Mouse (Mus musculus) embryonic facial prominence, embryonic 13.5 days (tissue): ENCODE measurements around the gene Defb29. TPM values are rescaled to one million over a fixed set of nuclear protein-coding genes. Genes with fewer than 3 reads are reported as not detected.

ENCODE experiments used
- ATAC-seq: fragments of 200-750 bp; cut with Nextera tagmentation; 2 replicates; pipeline ENCODE4 v1.8.0; 2017; ENCODE audit warnings: low read depth; ENCODE audit not compliant: insufficient number of reproducible peaks, insufficient read depth, low FRiP score, low TSS enrichment
- H3K27ac ChIP-seq: fragments of 300-500 bp; sonication (generic); 2 replicates; pipeline ENCODE4 v1.5.1; 2015; ENCODE audit warnings: moderate library complexity, mild to moderate bottlenecking, inconsistent platforms
- H3K27me3 ChIP-seq: fragments of 300-500 bp; sonication (generic); 2 replicates; pipeline ENCODE4 v1.6.1; 2015; ENCODE audit warnings: mild to moderate bottlenecking, inconsistent platforms
- H3K36me3 ChIP-seq: fragments of 300-500 bp; sonication (generic); 2 replicates; pipeline ENCODE4 v1.6.1; 2015; ENCODE audit warnings: mild to moderate bottlenecking, inconsistent platforms
- H3K4me1 ChIP-seq: fragments of 300-500 bp; sonication (generic); 2 replicates; pipeline ENCODE4 v1.6.1; 2015; ENCODE audit warnings: inconsistent platforms
- H3K4me2 ChIP-seq: fragments of 300-500 bp; sonication (generic); 2 replicates; pipeline ENCODE4 v1.6.1; 2015; ENCODE audit warnings: moderate library complexity, mild to moderate bottlenecking, inconsistent platforms
- H3K4me3 ChIP-seq: fragments of 300-500 bp; sonication (generic); 2 replicates; pipeline ENCODE4 v1.5.1; 2015; ENCODE audit warnings: mild to moderate bottlenecking, inconsistent platforms
- H3K9ac ChIP-seq: fragments of 300-500 bp; sonication (generic); 2 replicates; pipeline ENCODE4 v1.6.1; 2015; ENCODE audit warnings: mild to moderate bottlenecking, inconsistent platforms
- H3K9me3 ChIP-seq: fragments of 300-500 bp; sonication (generic); 2 replicates; pipeline ENCODE4 v1.6.1; 2016; ENCODE audit warnings: inconsistent platforms
- WGBS: fragments of 180-500 bp; shearing (Covaris S2); methylation state at CpG from one replicate; pipeline ENCODE4 v1.1.7; 2015; ENCODE audit warnings: mixed read lengths; 5-methylcytosine and 5-hydroxymethylcytosine counted together
- polyA plus RNA-seq: library from polyadenylated mRNA; unstranded; fragments of >200 nt; fragmentation: Nextera tagmentation; extraction: Ambion mirVana; gene quantifications from 2 replicates; pipeline ENCODE4 v1.2.1, GENCODE M21; 2015

The Defb29 gene
- polyA plus RNA-seq, 1 experiment from 2014 or later = not detected

GRCm38 (mm10) chr2:152500204-152500862 lies 39.6 kb downstream of the Defb29 start:
- Histone ChIP-seq H3K4me1 (no peaks in the 10 kb centered on the region), H3K9me3 (no peaks in the 10 kb centered on the region), H3K9ac (no peak overlapping the region), H3K27ac (no peak overlapping the region), H3K27me3 (no peaks in the 10 kb centered on the region), H3K4me2 (no peak overlapping the region), H3K36me3 (no peaks in the 10 kb centered on the region), H3K4me3 (no peak overlapping the region)
- WGBS = 74% methylated on average over 7 of the region's 7 CpGs
- ATAC-seq = no peak

DNA sequence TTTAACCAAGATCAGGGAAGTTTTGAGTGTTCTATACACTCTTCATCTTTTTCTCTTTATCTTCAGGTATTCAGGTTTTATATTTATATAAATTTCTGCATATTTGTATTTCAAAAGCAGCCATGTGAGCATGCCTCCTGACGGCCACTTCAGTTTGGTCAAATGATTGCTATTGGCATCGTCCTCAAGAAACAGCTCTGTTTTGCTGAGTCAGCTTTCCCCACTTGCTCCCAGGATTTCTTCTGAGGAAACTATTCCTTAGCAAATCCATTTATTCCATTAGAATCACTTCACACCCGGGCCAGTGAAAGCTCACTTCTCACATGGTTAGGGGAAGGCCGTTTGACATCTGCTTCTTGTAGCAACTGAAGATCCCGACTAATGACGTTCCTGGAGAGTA lies 41.9 kb downstream of the Defb29 start:
- H3K4me3 ChIP-seq = no peak overlapping the region
- no peak for ATAC-seq
- no peaks in the 10 kb centered on the region for H3K27me3 ChIP-seq
- 74% methylated on average over 6 of the region's 6 CpGs for WGBS
- H3K27ac ChIP-seq = no peak overlapping the region
- no peaks in the 10 kb centered on the region for H3K9me3 ChIP-seq
- H3K4me1 ChIP-seq = no peaks in the 10 kb centered on the region
- H3K36me3 ChIP-seq = no peaks in the 10 kb centered on the region
- no peak overlapping the region for H3K9ac ChIP-seq
- no peak overlapping the region for H3K4me2 ChIP-seq

- Histone ChIP-seq H3K4me3 (no peak overlapping the region), H3K9ac (no peak overlapping the region), H3K36me3 (no peaks in the 10 kb centered on the region), H3K9me3 (no peaks in the 10 kb centered on the region), H3K27me3 (no peaks in the 10 kb centered on the region), H3K4me2 (no peak overlapping the region), H3K4me1 (no peaks in the 10 kb centered on the region), H3K27ac (no peak overlapping the region)
- no peak for ATAC-seq
- 74% methylated on average over 6 of the region's 6 CpGs for WGBS
Observed at GRCm38 (mm10) chr2:152493151-152493550, 46.7 kb downstream of the Defb29 start.

- H3K4me2 ChIP-seq = no peak within 1 kb of the TSS
- H3K4me3 ChIP-seq = no peak within 1 kb of the TSS
- H3K36me3 ChIP-seq = no peaks in the 10 kb centered on the region
- no peaks in the 10 kb centered on the region for H3K27me3 ChIP-seq
- no peak within 1 kb of the TSS for H3K27ac ChIP-seq
- no peak within 1 kb of the TSS for H3K9ac ChIP-seq
- no peaks in the 10 kb centered on the region for H3K9me3 ChIP-seq
- no peaks in the 10 kb centered on the region for H3K4me1 ChIP-seq
- no peak for ATAC-seq
Observed at GRCm38 (mm10) chr2:152490038-152490437, 49.9 kb downstream of the Defb29 start, which contains the start of gene Defb22. Gene Defb22, minus strand, starts transcription at chr2:152490138.

Other genes starting within 250 kb of the Defb29 start
- 45.5 and 45.9 TPM in 2 replicates for gene Tbc1d20, start 246.3 kb downstream of the Defb29 start, polyA plus RNA-seq
- gene Rbck1, start 207.4 kb downstream of the Defb29 start, polyA plus RNA-seq = 83.9 and 95.9 TPM in 2 replicates
- 2.8 and 2.9 TPM in 2 replicates for gene Trib3, start 196.1 kb downstream of the Defb29 start, polyA plus RNA-seq
- 2.1 and 2.3 TPM in 2 replicates for gene Nrsn2, start 163.5 kb downstream of the Defb29 start, polyA plus RNA-seq
- gene Sox12, start 142.0 kb downstream of the Defb29 start, polyA plus RNA-seq = 13.1 and 13.2 TPM in 2 replicates
- gene Zcchc3, start 125.1 kb downstream of the Defb29 start, polyA plus RNA-seq = 44.1 and 47.8 TPM in 2 replicates
- 0.25 and 0.44 TPM in 2 replicates for gene 6820408C15Rik, start 124.5 kb downstream of the Defb29 start, polyA plus RNA-seq
- not detected in 2 replicates for gene Defb23, start 75.5 kb downstream of the Defb29 start, polyA plus RNA-seq
- gene Defb20, start 63.0 kb downstream of the Defb29 start, polyA plus RNA-seq = not detected in 2 replicates
- gene Defb22, start 50.0 kb downstream of the Defb29 start, polyA plus RNA-seq = not detected in 2 replicates
- gene Defb26, start 28.4 kb downstream of the Defb29 start, polyA plus RNA-seq = not detected in 2 replicates
- gene Defb28, start 21.8 kb downstream of the Defb29 start, polyA plus RNA-seq = not detected in 2 replicates
- gene Gm17416, start 29.2 kb upstream of the Defb29 start, polyA plus RNA-seq = not detected in 2 replicates
- not detected in 2 replicates for gene Defb21, start 32.6 kb upstream of the Defb29 start, polyA plus RNA-seq
- gene Defb19, start 40.2 kb upstream of the Defb29 start, polyA plus RNA-seq = not detected in 2 replicates
- not detected in 2 replicates for gene Defb45, start 59.3 kb upstream of the Defb29 start, polyA plus RNA-seq
- not detected in 2 replicates for gene Defb36, start 64.2 kb upstream of the Defb29 start, polyA plus RNA-seq
- 1.3 TPM in 1 of 2 replicates, not detected in the other for gene Defb25, start 83.0 kb upstream of the Defb29 start, polyA plus RNA-seq
- gene Rem1, start 86.9 kb upstream of the Defb29 start, polyA plus RNA-seq = 1.7 and 3.6 TPM in 2 replicates
- 123 and 125 TPM in 2 replicates for gene H13, start 129.4 kb upstream of the Defb29 start, polyA plus RNA-seq
- 37.3 and 40.7 TPM in 2 replicates for gene Mcts2, start 146.9 kb upstream of the Defb29 start, polyA plus RNA-seq
- 179 and 189 TPM in 2 replicates for gene Id1, start 196.2 kb upstream of the Defb29 start, polyA plus RNA-seq
- 29.3 and 29.8 TPM in 2 replicates for gene Cox4i2, start 214.1 kb upstream of the Defb29 start, polyA plus RNA-seq